In the genomic region with DNA sequence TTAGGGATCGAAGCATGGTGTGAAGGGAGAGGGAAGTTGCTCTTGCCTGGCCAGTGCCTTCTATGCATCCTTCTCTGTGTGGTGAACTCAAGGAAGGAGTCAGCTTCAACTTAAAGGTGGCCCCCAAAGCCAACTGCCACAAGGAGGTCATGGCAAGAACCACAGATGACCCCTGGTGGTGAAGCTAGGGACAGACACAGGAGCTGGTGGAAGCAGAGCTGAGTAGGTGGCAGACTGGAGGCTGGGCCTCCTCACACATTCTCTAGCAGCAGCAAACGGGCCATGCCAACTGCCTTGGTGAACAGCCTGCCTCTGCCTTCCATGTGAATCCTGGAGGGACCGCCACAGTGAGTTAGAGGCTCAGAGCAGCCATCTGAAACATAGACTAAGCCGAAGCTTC, we compare ENCODE assay signal across 8 mouse cellular contexts. TPM values are rescaled to one million over a fixed set of nuclear protein-coding genes. Genes with fewer than 3 reads are reported as not detected.
DNase-seq lines count a peak whose midpoint lies in the region; ATAC-seq lines count a peak whose summit lies in the region.

No protein-coding gene starts in this region.

- 0 out of 2 replicates have a peak, but pooled peaks have one; percentile 38 for ATAC-seq in hindbrain, embryonic 15.5 days (ENCODE audit: low FRiP score, low read depth)
- ATAC-seq in hindbrain, embryonic 14.5 days (ENCODE audit: low FRiP score) = no peak
- no peak for ATAC-seq in embryonic facial prominence, embryonic 11.5 days (replicated peaks; ENCODE audit: insufficient number of reproducible peaks, low FRiP score, low TSS enrichment, low read depth)
- peak; percentile 62 for ATAC-seq in inflammation-experienced regulatory T-cells, adult 6 months

- no peak overlapping the region for H3K4me2 ChIP-seq in hindbrain, embryonic 15.5 days
- H3K4me2 ChIP-seq in hindbrain, embryonic 14.5 days (replicated peaks) = no peak overlapping the region
- no peak overlapping the region for H3K4me2 ChIP-seq in embryonic facial prominence, embryonic 11.5 days (ENCODE audit: low read depth, low read length)

- intact Hi-C loops in left cerebral cortex, postnatal 10 days (cut with DNase I) = no loop called here

- H3K9me3 ChIP-seq in hindbrain, embryonic 15.5 days = no peaks in the 10 kb centered on the region
- no peaks in the 10 kb centered on the region for H3K9me3 ChIP-seq in hindbrain, embryonic 14.5 days (ENCODE audit: control insufficient read depth, low read length)
- H3K9me3 ChIP-seq in embryonic facial prominence, embryonic 11.5 days (replicated peaks; ENCODE audit: control insufficient read depth, low read length) = no peaks in the 10 kb centered on the region

- no peak for DNase-seq in hindbrain, embryonic 14.5 days (ENCODE audit: low spot score)
- peak; percentile 49 for DNase-seq in adrenal gland, adult 8-10 months
- peak; percentile 58 for DNase-seq in embryonic facial prominence, embryonic 11.5 days (ENCODE audit: low spot score)
- DNase-seq in left cerebral cortex, postnatal 10 days (ENCODE audit: extremely low spot score in 1 of 2, low spot score in 2 of 2) = peak; percentile 33 to 76
- DNase-seq in ovary, postnatal 10 days (ENCODE audit: low spot score) = peak; percentile 28
- peak; percentile 32 to 62 for DNase-seq in thymus, postnatal 10 days (ENCODE audit: low spot score in 2 of 2)

- H3K36me3 ChIP-seq in hindbrain, embryonic 15.5 days = peaks cover 5% of the 10 kb centered on the region; the same call in 1 of the 2 replicates
- no peaks in the 10 kb centered on the region for H3K36me3 ChIP-seq in hindbrain, embryonic 14.5 days (replicated peaks; ENCODE audit: control insufficient read depth, insufficient read depth)
- H3K36me3 ChIP-seq in embryonic facial prominence, embryonic 11.5 days (replicated peaks; ENCODE audit: control insufficient read depth, insufficient read depth, low read depth, low read length) = no peaks in the 10 kb centered on the region

- 73% methylated on average over 4 of the region's 4 CpGs for WGBS in hindbrain, embryonic 15.5 days
- 73% methylated on average over 4 of the region's 4 CpGs for WGBS in hindbrain, embryonic 14.5 days
- WGBS in embryonic facial prominence, embryonic 11.5 days = 64% methylated on average over 4 of the region's 4 CpGs

- peaks cover 4% of the 10 kb centered on the region; the same call in 1 of the 2 replicates for H3K4me1 ChIP-seq in hindbrain, embryonic 15.5 days (replicated peaks)
- H3K4me1 ChIP-seq in hindbrain, embryonic 14.5 days (replicated peaks; ENCODE audit: control insufficient read depth, insufficient read depth, low read length) = no peaks in the 10 kb centered on the region
- peaks cover 3% of the 10 kb centered on the region; the same call in 1 of the 2 replicates for H3K4me1 ChIP-seq in embryonic facial prominence, embryonic 11.5 days (ENCODE audit: control insufficient read depth, insufficient read depth, low read length)

- H3K9ac ChIP-seq in hindbrain, embryonic 15.5 days = no peak overlapping the region
- H3K9ac ChIP-seq in hindbrain, embryonic 14.5 days = no peak overlapping the region
- no peak overlapping the region for H3K9ac ChIP-seq in embryonic facial prominence, embryonic 11.5 days (replicated peaks; ENCODE audit: low read length)

- H3K27me3 ChIP-seq in hindbrain, embryonic 15.5 days = no peaks in the 10 kb centered on the region
- no peaks in the 10 kb centered on the region for H3K27me3 ChIP-seq in hindbrain, embryonic 14.5 days (ENCODE audit: control insufficient read depth, insufficient read depth, low read length)
- no peaks in the 10 kb centered on the region for H3K27me3 ChIP-seq in embryonic facial prominence, embryonic 11.5 days (ENCODE audit: control insufficient read depth, insufficient read depth, low read length)

- H3K27ac ChIP-seq in hindbrain, embryonic 15.5 days (replicated peaks) = no peak overlapping the region
- H3K27ac ChIP-seq in hindbrain, embryonic 14.5 days = no peak overlapping the region
- no peak overlapping the region for H3K27ac ChIP-seq in embryonic facial prominence, embryonic 11.5 days (replicated peaks; ENCODE audit: low read depth, low read length)

- H3K4me3 ChIP-seq in hindbrain, embryonic 15.5 days = no peak overlapping the region
- H3K4me3 ChIP-seq in hindbrain, embryonic 14.5 days (replicated peaks; ENCODE audit: low read length) = no peak overlapping the region
- no peak overlapping the region for H3K4me3 ChIP-seq in embryonic facial prominence, embryonic 11.5 days (ENCODE audit: low read depth, low read length)

RNA-seq across cellular contexts. Expression of a gene that starts 23.6 kb away (rescaled TPM):
- 14.5 and 16.4 TPM in 2 replicates for polyA plus RNA-seq in hindbrain, embryonic 15.5 days (2015; fragmentation: Nextera tagmentation; extraction: Ambion mirVana)
- 13.7 and 16.2 TPM in 2 replicates for polyA plus RNA-seq in hindbrain, embryonic 14.5 days (2014; fragmentation: Nextera tagmentation; extraction: Ambion mirVana)
- total RNA-seq in adrenal gland, adult 8-10 months (2022) = 10 to 100 TPM; 26.7 to 42.5 (median 32.2) TPM
- polyA plus RNA-seq in embryonic facial prominence, embryonic 11.5 days (2014; fragmentation: Nextera tagmentation; extraction: Ambion mirVana) = 5.5 and 7.8 TPM in 2 replicates
- not detected for polyA plus RNA-seq in inflammation-experienced regulatory T-cells, adult 6 months (2017; shearing (Covaris generic))
- 10 to 100 TPM; 13.2 to 14.5 TPM for total RNA-seq in left cerebral cortex, postnatal 10 days (2021)

Comparison
In these comparisons a context has a peak if more than half of its experiments do, and no peak if none do; other contexts are left out.
1. ATAC-seq: peak in hindbrain, embryonic 15.5 days (single experiment) and inflammation-experienced regulatory T-cells, adult 6 months (single experiment); none in hindbrain, embryonic 14.5 days (single experiment) and embryonic facial prominence, embryonic 11.5 days (single experiment).